Mouse (Mus musculus) 3134 (cell line): ENCODE results near the gene C87436.

Source experiments
- DNase-seq: peaks from one replicate; pipeline ENCODE4 v3.0.0-alpha.2; 2011; ENCODE audit warnings: low spot score; ENCODE audit not compliant: insufficient read length; ENCODE audit errors: extremely low read depth

C87436 gene

DNA sequence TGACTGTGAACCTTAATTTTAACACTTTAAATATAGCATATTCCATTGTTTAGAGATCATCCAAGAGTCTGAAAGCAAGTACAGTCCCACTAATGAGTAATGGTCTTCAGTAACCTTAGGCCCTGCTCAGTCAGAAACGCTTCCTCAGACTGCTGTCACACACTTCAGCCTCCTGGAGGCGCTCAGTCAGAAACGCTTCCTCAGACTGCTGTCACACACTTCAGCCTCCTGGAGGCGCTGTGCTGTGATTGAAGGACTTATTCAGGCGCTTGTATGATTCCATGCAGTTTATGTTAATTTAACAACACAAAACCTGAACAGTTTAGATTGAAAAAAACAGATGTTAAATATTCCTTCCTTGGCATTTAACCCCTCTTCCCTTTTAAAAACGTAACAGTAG lies 17.7 kb upstream of the C87436 start:
- no peak for DNase-seq

DNA sequence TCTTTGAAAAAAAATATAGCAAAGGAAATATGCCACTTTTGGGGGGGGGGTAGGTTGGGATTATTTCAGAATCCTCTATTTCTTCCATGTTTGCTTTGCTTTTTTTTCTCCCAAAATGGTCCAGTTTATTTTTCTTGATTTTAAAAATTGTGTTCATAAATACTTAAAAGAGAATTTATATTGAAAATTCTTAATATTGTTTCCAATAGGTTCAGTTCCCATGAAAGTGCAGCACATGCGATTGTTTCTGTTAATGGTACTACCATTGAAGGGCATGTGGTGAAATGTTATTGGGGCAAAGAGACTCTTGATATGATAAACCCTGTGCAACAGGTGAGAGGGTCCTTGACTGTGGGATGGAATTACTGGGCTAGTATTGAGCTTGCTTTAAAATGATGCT lies 11.8 kb upstream of the C87436 start, which contains the start of gene Gm44790:
Gm44790 (plus strand) TSS at position 301 of the 400 bp plus-strand sequence.
- DNase-seq, result no peak

DNA sequence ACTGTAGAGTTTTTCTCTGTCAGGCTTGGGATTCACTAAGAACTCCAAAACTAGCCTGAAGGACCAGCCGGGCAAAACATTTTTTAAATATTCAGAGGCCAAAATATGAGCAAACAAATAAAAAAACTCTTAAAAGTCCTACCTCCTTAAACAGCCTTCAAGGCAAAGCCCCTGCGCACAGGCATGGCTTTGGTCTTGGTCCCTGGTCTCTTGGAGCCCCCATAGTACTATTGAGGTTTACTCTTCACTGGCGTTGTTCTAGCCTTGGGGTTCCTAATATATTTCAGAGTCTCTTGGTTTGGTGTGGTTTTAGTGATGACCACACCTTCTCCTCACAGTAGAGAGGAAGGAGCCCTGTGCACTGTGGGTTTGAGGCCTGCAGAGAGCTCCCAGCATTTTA lies 6.6 kb upstream of the C87436 start:
- DNase-seq, result no peak

DNA sequence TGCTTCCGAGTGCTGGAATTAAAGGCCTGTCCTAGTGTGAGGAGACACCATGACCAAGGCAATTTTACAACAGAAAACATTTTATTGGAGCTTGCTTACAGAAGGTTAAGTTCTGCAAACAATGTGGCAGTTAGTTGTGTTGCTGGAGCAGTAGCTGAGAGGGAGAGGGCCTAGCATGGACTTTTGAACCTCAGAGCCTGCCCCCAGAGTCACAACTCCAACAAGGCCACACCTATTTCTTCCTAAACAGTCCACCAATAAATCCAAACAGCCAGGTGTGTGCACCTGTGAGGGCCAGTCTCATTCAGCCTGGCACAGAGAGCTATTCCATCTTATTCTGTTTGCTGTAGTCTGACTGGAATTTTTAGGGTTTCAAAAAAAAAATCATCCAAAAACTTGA lies 4.5 kb upstream of the C87436 start:
- no peak for DNase-seq

DNA sequence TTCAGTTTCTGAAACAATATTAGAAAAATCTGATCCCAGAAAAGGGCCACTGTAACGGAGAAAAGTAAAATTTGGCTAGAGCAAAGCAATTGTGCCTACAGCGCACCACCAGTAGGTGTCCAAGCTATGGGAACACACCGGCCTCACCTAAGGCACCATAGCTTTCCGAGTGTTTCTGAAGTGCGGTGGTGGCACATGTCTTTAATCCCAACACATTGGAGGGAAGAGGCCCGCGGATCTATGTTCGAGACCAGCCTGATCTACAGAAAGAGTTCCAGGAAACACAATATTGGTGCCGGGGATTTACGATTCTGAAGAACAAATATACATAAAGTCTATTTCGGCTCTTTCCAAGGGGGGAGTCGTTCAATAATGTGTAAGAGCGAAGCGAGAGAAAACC lies 463 bp upstream of the C87436 start:
- DNase-seq, result no peak

DNA sequence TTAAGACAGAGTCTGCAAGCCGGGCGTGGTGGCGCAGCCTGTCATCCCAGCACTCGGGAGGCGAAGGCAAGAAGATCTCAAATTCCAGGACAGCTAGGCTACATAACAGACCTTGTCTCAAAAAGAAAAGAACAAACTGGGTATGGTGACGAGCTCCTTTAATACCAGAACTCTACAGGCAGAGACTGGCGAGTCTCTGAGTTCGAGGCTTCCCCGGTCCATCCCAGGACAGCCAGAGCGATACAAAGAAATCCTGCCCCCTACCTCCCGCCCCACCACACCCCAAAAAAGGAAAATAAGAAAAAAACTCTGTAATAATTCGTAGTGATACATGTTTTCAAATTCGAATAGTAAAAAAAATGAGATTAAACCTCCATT lies 934 bp downstream of the C87436 start:
- DNase-seq, result no peak

DNA sequence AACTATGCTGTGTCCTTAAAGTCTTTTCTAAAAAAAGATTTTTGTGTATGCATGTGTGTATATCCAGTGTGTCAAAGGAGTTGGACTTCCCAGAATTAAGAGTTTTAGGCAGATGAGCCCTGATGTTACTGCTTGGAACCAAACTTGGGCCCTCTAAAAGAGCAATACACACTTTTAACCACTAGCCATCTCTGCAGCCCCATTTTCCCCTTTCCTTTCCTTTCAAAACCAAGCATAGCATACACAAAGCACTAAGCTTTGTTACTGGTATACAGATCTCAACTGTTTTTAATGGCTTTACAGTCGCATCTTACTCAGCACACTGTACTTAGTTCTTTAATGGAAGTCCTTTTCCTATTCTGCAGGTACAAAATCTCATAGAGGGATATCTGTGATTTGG lies 1.4 kb downstream of the C87436 start:
- DNase-seq, result no peak

DNA sequence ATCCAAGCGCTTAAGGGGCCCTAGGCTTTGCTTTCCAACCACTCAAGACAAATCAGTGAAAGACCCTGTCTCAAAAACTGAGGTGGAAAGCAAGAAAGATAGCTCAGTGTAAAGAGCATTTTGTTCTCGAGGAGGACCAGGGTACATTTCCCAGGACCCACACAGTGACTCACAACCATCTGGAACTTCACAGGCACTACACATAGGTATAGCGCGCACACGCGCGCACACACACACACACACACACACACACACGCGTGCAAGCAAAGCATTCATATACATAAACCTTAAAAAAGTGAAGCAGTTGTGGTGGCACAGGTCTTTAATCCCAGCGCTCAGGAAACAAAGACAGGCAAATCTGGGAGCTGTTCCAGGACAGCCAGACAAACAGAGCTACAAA lies 3.4 kb downstream of the C87436 start:
- DNase-seq, result no peak

DNA sequence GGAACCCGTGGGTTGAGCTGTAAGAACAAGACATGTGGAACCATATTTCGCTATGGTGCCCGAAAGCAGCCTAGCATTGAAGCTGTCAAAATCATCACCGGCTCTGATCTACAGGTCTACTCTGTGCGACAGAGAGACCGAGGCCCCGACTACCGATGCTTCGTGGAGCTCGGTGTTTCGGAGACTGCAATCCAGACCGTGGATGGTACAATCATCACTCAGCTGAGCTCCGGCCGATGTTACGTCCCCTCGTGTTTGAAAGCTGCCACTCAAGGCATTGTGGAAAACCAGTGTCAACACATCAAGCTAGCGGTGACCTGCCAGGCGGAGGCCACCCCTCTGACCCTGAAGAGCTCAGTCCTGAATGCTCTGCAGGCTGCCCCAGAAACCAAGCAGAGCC lies 7.4 kb downstream of the C87436 start:
- no peak for DNase-seq

DNA sequence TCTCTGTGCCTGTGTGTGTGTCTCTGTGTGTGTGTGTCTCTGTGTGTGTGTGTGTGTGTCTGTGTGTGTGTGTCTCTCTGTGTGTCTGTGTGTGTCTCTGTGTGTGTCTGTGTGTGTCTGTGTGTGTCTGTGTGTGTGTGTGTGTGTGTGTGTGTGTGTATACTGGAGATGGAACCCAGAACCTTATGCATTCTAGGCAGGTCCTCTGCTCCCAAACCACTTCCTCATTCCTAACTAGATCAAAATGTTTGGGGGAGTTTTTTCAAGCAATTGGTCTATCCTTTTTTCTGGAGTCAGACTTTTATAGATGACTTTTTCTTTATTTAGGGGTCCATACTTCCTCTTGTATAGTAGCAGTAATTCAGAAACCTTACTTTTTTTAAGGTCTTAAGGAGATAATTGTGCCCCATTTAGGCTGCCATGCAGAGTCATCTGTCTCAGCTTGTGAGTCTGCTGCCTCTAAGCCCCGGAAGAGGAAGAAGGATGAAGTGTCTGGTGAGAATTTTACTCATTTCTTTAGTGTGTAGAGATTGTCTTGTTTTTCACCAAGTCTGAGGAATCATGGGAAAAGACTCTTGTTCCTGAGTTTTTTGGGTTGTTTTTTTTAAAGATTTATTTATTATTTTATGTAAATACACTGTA lies 8.9 kb downstream of the C87436 start:
- DNase-seq, result no peak

DNA sequence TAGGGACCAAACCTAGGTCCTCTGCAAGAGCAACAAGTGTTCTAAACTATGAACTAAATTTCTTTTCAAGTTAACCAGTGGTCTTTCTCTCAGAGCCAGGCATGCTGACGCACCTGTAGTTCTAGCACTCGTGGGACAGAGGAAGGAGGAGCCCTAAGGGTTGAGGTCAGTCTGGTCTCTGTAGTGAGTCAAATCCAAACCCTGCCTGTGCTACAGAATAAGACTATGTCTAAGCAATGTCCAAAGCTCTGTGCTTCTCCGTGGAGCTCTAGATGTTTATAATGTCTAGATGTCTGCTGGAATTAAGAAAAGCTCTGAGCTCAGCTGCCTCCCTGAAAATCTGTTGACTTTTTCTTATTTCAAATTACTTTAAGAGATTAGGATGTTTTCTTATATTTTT lies 18.6 kb downstream of the C87436 start:
- DNase-seq, result no peak

DNA sequence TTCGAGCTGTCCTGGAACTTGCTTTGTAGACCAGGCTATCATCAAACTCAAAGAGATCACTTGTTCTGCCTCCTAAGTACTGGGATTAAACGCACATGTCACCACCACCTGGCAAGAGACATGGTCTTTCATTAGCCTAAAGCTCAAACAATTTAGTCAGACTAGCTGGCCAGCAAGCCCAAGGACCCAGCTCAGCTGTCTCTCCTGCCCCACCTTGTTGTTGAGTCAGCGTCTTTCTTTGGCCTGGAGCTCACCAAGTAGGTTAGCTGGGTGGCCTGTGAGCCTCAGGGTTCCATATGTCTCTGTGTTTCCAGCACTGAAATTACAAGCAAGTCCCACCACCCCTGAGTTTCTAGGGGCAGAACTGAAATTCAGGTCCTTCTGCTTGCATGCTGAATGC lies 24.9 kb downstream of the C87436 start:
- no peak for DNase-seq

DNA sequence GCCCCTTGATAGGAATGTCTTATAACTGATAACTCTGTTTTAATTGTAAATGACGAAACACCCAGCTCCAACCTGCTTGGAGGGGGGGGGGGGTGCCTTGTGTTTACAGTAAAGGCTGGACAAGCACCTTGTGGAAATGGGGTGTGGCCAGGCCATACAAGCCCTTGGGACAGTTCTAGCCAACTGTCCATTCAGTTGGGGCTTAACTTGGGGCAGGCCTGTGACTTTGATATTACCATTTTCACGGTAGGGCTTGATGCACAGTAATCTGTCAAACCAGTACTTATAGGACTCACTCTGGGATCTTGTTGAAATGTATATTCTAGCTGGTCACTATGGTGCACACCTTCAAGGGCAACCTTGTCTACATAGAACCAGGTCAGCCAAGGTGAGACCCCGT lies 33.1 kb downstream of the C87436 start:
- DNase-seq, result no peak

DNA sequence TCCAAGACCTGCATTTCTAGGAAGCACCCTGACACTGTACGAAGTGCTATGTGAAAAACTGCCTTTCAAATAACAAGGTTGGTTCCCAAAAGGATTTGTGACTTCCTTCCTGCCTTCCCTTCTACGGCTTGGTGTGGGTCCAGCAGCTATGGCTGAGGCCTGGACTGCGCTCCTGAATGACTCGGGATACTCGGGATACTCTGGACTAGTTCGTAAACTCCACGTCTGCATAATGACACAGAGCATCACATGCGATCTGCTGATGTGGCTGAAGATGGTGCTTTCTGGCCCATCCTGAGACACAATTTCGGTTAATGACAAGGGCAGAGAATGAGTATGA lies 33.6 kb downstream of the C87436 start:
- no peak for DNase-seq

DNA sequence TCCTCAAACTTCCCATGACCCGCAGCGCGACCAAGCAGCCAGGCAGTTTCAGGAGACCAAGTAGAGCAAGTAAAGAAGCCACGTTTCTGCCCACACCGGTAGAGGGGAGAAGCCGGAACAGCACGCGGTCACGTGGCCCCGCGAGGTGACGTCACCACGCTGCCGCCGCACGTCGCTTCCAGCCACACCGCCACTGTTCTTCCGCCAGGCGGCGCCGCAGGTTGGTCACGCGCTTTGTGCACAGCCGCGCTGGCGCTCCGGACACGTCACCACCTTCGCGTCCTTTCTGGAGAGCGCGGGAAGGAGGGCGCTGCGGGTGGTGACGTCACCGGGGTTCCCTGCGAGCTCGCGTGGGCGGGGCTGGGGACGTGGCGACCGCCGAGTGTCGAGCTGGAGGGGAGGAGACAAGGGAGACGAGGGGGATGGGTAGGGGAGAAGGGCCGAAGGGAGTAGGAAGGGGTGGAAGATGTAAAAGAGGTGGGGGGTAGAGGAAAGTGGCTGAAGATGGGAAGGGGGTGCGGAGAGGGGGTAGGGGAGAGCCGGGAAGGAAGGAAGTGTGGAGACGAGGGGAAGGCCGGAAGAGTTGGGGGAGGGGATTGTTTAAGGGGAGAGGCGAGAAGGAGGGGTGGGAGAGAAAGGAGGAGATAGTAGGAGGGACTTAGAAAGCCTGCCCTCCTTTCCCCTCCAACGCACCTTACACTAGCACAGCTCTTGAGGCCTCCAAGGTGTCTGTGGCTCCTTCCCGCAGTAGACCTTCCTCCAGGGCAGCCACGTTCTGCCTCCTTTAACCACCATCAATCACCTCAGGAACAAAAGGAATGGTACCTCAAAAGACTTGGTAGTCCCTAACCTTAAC lies 34.2 kb downstream of the C87436 start:
- DNase-seq, result peak; percentile 99

DNA sequence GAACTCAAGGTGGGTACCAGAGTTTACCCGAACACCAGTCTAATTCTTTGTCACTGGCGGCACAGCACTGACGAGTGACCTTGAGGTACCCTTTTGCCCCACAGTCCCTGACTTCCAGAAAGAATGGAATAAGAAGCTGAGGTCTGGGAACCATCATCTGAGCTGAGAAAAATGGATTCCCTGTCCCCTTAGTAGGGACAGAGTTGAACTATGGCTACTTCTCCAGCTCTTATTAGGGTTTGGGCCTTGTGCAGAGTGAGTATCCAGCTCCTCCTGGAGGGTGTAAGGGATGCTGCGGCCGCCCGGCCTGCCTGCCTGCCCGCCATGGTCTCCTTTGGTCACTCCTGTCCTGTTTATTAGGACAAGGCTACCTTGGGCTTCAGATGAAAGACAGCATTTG lies 34.9 kb downstream of the C87436 start:
- DNase-seq, result peak; percentile 48

DNA sequence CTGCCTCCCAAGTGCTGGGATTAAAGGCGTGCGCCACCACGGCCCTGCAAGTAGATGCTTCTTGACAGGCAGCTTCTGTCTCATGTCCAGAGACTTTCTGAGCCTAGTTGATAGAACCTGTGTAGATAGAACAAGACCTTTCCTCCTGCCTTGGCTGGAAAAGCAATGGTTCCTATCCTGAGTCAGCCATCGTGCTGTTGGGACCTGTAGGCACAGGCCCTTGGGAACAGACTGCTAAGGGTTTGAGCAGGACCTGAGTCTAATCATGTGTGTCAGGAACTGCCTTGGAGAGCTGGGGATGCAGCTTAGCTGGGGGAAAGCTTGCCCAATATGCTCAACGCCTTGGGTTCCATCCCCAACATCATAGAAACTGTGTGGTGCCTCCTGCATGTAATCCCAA lies 35.9 kb downstream of the C87436 start:
- DNase-seq, result no peak

DNA sequence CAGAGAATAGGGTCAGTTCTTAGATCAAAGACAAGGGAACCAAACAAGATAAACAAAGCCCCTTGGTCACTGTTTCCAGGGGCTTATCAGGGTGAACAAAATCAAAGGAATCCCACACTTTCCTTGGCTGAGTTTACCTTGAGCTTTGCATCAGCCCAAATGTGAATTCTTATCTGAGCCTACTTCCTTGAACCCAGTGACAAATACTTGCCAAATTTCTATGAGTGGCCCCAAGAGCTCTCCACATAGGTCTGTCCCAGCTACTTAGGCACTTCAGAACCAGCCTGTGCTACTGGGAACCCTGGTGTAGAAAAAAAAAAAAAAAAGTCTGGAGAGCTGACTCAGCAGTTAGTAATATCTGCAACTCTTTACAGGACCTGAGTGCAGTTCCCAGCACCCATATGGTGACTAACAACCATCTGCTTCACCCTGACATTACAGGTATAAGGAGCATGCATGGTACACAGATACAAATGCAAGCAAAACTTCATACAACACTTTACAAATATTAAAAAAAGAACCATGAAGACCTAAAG lies 36.5 kb downstream of the C87436 start:
- DNase-seq, result no peak

DNA sequence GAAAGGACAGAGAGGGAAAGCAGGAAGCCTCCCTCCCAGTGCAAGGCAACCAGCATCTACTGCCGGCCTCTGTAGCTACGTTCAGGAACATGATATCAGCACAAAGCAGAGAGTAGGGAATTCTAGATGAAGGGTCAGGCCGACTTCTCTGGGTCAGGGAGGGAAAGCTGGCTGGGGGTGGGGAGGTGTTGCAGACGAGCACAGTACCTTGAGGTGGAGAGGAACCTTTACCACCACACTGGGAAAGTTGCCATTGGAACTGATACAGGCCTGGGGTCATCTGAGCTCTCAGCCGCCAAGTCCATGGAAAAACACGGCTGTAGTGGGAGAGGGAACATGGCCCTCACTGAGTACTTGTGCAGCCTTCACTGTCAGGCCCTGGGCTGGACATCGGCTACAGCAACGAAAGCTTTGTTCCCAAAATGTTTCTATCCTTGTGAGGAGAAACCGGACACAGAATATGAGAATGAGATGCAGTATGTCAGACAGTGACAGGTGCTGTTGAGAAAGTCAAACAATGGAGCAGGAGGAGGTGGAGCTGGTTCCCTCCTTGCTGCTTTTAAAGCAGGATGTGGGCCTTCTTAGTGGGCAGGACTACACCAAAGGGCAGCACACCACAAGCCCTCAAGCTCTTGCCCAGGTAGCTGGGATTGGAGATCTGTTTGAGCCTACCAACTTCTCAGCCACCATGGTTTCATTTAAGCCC lies 37.4 kb downstream of the C87436 start:
- DNase-seq, result no peak

DNA sequence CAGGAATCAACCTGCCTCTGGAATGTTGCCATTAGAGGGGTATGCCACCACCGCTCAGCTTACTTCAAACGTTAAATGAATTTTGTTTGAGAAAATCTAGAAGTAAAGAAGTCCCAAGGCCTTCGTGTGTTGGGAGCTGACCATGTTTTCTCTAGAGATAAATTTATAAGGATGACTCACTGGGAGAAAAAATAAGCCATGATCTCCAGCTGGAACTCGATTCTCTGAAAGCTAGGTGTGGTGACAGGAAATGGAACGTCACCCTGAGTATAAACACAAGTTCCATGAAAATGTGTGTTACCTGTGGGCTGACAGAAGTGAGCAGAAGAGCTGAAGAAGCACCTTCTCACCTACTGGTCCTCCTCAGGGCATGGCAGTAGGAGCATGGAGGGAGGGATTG lies 38.8 kb downstream of the C87436 start:
- DNase-seq, result no peak

DNA sequence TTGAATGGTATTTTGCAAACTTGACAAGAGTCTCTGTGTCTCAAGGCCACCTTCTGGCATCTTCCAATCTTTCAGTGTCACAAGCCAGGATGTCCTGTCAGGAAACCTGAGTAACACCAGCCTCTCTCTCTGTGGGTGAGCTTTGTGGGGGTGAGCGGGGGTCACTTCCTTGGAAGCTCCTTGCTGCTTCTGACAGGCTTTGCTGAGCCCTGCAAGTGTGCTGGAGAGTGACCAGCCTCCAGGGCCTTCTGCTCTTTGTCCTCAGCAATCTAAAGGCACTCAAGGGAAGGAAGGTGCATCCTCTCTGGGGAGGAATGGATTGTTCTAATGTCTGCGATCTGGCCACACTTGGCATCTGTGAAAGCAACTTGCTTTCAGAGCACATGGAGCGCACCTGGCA lies 41.1 kb downstream of the C87436 start:
- no peak for DNase-seq

DNA sequence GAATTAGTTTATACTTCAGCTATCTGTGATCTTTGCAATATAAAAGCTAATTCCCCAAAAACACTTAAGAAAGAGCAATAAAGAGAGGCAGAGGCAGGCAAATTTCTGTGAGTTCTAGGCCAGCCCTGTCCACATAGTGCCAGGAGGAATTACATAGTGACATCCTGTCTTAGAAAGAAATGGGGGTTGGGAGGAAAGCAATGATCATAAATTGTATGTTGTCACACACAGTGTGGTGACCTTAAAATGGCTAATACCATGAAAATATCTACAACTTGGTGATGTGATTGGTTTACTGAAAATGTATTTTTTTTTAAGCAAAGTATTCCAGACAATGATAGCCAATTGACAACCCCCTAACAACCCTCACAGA lies 41.6 kb downstream of the C87436 start:
- no peak for DNase-seq
